Mouse (Mus musculus) lung, postnatal 25 days (tissue): ENCODE results near the gene Uba7.
A peak's percentile ranks its signal among the peaks of the same experiment; 100 is the strongest.

Experiments used
- DNase-seq: peaks from one replicate; pipeline ENCODE4 v3.0.0; 2022; ENCODE audit warnings: low spot score

Gene Uba7

DNA sequence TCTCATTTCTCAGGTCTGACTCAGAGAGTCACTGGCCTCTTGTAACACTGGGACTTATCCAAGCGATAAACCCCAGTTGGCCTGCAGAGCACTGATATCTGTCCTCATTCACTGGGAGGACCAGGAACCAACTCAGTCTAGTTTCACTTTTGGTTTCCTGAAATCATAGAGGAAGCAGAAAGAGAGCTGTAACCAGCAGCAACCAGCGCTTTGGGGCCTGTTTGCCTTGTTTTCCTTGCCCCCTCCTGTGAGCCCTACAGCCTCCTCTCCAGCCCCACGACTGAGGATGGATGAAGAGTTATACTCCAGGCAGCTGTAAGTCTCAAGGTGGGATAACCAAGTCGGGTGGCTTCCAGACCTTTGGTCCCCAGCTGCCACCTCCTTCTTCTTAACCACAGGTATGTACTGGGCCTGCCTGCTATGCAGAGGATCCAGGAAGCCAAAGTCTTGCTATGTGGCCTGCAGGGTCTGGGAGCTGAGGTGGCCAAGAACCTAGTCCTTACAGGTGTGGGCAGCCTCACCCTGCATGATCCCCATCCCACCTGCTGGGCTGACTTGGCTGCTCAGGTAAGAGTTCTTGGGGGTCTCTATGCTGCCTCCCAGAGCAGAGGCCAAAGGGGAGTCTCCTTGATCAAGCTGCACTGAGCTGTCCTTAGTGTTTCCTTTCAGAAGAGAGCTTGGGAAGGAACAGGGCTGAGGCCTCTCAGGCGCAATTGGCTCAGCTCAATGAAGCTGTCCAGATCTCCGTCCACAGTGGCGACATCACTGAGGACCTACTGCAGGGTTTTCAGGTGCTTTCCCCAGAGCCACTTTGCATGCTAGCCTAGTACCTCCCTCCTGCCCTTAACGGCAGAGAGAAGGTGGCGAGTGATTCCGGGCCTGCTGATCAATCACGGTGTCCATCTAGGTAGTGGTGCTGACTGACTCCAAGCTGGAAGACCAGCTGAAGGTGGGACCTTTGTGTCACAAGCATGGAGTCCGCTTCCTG is at the start of gene Uba7:
TSS of gene Uba7 (plus strand) at position 107 of the 988 bp plus-strand sequence.
- DNase-seq, result peak; percentile 72

- no peak for DNase-seq
Measured at GRCm38 (mm10) chr9:107926920-107927420, 48.3 kb upstream of the Uba7 start.

- no peak for DNase-seq
Measured at GRCm38 (mm10) chr9:107927749-107928148, 47.6 kb upstream of the Uba7 start.

- no peak for DNase-seq
Measured at GRCm38 (mm10) chr9:107928169-107928568, 47.1 kb upstream of the Uba7 start, which contains the start of gene Actl11. TSS of gene Actl11 (plus strand) at chr9:107928469.

DNA sequence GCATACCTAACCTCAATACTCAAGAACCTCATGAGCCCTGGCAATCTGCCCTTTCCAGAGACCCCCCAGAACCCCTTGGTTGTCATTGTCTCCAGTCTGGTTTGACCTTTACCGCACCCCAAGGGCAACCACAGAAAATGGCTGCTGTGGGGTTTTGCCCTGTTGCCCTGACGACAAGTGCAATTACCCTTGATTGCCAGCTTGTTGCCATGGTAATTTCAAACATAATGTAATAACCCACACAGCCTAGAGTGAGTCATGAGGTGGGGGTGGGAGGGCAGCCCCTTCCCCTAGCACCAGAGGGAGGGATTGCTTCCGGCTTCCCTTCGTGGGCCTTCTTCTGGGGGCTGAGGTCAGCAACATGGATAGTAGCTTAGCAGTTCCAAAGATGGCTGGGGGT is 43.1 kb upstream of the Uba7 start:
- no peak for DNase-seq

DNA sequence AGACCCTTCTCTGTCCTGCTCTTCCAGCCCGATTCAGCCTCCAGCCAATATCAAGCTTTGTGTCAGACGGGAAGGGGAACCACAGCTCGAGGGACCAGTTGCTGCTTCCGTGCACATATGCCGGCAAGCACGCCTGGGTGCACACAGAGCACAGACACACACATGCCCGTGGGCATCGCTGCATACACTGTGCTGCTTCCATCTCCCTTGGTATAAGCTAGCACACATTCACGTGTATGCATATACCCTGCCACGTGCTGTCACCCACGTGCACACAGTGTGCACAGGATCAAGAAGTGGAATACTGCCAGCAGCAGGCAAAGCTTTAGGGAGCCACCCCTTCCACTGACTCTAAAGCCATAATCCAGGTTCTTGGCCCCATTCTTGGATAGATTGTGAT is 41.2 kb upstream of the Uba7 start:
- DNase-seq, result no peak

- no peak for DNase-seq
Measured at GRCm38 (mm10) chr9:107935374-107935773, 39.9 kb upstream of the Uba7 start, which contains the start of gene Camkv. TSS of gene Camkv (plus strand) at chr9:107935674.

- DNase-seq, result no peak
Measured at GRCm38 (mm10) chr9:107935790-107936214, 39.5 kb upstream of the Uba7 start.

- no peak for DNase-seq
Measured at GRCm38 (mm10) chr9:107936215-107936822, 39.0 kb upstream of the Uba7 start.

GRCm38 (mm10) chr9:107936831-107937230 is 38.5 kb upstream of the Uba7 start:
- no peak for DNase-seq

DNA sequence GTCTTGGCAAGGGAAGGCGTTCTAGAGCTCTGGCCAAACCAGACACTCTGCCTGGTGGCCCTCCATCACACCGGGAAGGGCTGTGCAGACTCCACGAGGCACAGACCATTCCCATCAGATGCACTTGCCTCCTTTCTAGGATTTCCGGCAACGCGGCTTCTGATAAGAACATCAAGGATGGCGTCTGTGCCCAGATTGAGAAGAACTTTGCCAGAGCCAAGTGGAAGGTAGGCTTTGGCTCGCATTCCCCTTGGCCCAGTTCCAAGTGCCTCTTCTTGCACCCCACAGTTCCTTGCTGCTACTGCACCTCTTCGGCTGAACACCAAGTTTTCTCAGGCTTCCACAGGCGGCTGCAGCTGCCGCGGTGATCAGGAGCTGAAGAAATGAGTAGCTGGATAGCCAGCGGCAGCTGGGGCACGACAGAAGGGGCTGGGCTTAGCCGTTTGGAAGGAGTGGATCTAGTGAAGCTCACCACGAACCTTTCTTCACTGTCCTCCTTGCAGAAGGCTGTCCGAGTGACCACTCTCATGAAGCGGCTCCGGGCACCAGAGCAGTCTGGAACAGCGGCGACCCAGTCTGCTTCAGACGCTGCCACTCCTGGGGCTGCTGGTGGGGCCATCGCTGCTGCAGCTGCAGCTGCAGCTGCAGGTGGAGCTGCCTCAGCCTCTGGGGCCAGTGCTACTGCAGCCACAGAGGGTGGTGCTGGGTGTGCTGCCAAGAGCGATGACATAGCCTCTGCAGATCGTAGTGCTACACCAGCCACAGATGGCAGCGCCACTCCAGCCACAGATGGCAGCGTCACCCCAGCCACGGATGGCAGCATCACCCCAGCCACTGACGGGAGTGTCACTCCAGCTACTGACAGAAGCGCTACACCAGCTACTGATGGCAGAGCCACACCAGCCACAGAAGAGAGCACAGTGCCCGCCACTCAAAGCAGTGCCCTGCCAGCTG is 27.8 kb upstream of the Uba7 start:
- no peak for DNase-seq

GRCm38 (mm10) chr9:107949184-107949921 is 26.0 kb upstream of the Uba7 start:
- no peak for DNase-seq

- no peak for DNase-seq
Measured at GRCm38 (mm10) chr9:107949922-107950235, 25.4 kb upstream of the Uba7 start, which contains the start of gene Traip. TSS of gene Traip (plus strand) at chr9:107950136.

- DNase-seq, result peak; percentile 93
Measured at GRCm38 (mm10) chr9:107950460-107951355, 24.6 kb upstream of the Uba7 start.

GRCm38 (mm10) chr9:107955613-107956289 is 19.6 kb upstream of the Uba7 start:
- DNase-seq, result no peak

GRCm38 (mm10) chr9:107957141-107957540 is 18.2 kb upstream of the Uba7 start:
- no peak for DNase-seq

- no peak for DNase-seq
Measured at GRCm38 (mm10) chr9:107959896-107960295, 15.4 kb upstream of the Uba7 start.

- no peak for DNase-seq
Measured at GRCm38 (mm10) chr9:107960928-107961327, 14.4 kb upstream of the Uba7 start.

- DNase-seq, result no peak
Measured at GRCm38 (mm10) chr9:107961351-107961762, 13.9 kb upstream of the Uba7 start.
